Mouse (Mus musculus): ENCODE measurements around the gene Cd81.

Gene Cd81

GRCm38 (mm10) chr7:143052626-143053007 is at the start of gene Cd81:
TSS of gene Cd81 (plus strand) at chr7:143052739.
- peak; percentile 74 for DNase-seq (ENCODE audit: low spot score)

- no peak for DNase-seq (ENCODE audit: low spot score)
These were observed 47.7 kb upstream of the Cd81 start, which contains the start of gene Tspan32 for GRCm38 (mm10) chr7:143004727-143005343. TSS of gene Tspan32 (plus strand) at chr7:143005046.

GRCm38 (mm10) chr7:143005344-143006096 is 47.0 kb upstream of the Cd81 start:
- DNase-seq (ENCODE audit: low spot score) = no peak

- DNase-seq (ENCODE audit: low spot score) = no peak
These were observed 46.3 kb upstream of the Cd81 start for GRCm38 (mm10) chr7:143006097-143006755.

GRCm38 (mm10) chr7:143006756-143007598 is 45.6 kb upstream of the Cd81 start:
- DNase-seq (ENCODE audit: low spot score) = no peak

GRCm38 (mm10) chr7:143007599-143008369 is 44.8 kb upstream of the Cd81 start:
- DNase-seq (ENCODE audit: low spot score) = peak; percentile 83

- no peak for DNase-seq (ENCODE audit: low spot score)
These were observed 44.1 kb upstream of the Cd81 start for GRCm38 (mm10) chr7:143008370-143008926.

GRCm38 (mm10) chr7:143008996-143009665 is 43.4 kb upstream of the Cd81 start:
- no peak for DNase-seq (ENCODE audit: low spot score)

- DNase-seq (ENCODE audit: low spot score) = no peak
These were observed 42.5 kb upstream of the Cd81 start for GRCm38 (mm10) chr7:143009996-143010395.

- no peak for DNase-seq (ENCODE audit: low spot score)
These were observed 41.3 kb upstream of the Cd81 start for GRCm38 (mm10) chr7:143011226-143011625.

GRCm38 (mm10) chr7:143012230-143012875 is 40.2 kb upstream of the Cd81 start:
- DNase-seq (ENCODE audit: low spot score) = no peak

- peak; percentile 56 for DNase-seq (ENCODE audit: low spot score)
These were observed 38.9 kb upstream of the Cd81 start for GRCm38 (mm10) chr7:143013420-143014178.

- no peak for DNase-seq (ENCODE audit: low spot score)
These were observed 37.5 kb upstream of the Cd81 start for GRCm38 (mm10) chr7:143014862-143015659.

GRCm38 (mm10) chr7:143015755-143016423 is 36.6 kb upstream of the Cd81 start:
- no peak for DNase-seq (ENCODE audit: low spot score)

GRCm38 (mm10) chr7:143016424-143017142 is 36.0 kb upstream of the Cd81 start:
- no peak for DNase-seq (ENCODE audit: low spot score)

- no peak for DNase-seq (ENCODE audit: low spot score)
These were observed 35.4 kb upstream of the Cd81 start for GRCm38 (mm10) chr7:143017181-143017580.

- DNase-seq (ENCODE audit: low spot score) = no peak
These were observed 32.5 kb upstream of the Cd81 start for GRCm38 (mm10) chr7:143020040-143020439.

Data from urinary bladder, postnatal 10 days (tissue).